Mouse (Mus musculus) bone marrow, adult 2 months (tissue): ENCODE results near the gene Hba-x. TPM values are rescaled to one million over a fixed set of nuclear protein-coding genes. Genes with fewer than 3 reads are reported as not detected.
A peak's percentile ranks its signal among the peaks of the same experiment; 100 is the strongest.

Experiments used
- H3K27ac ChIP-seq: fragments of 200-500 bp; 2 replicates; pipeline ENCODE4 v1.5.1; 2012; ENCODE audit warnings: low read depth, mild to moderate bottlenecking, control low read depth, inconsistent platforms, low read length; ENCODE audit not compliant: control insufficient read depth, poor library complexity, insufficient read depth
- H3K4me1 ChIP-seq: fragments of 200-500 bp; 2 replicates; pipeline ENCODE4 v1.6.1; 2011; ENCODE audit warnings: low read length; ENCODE audit not compliant: control insufficient read depth, insufficient read depth
- H3K4me3 ChIP-seq: fragments of 200-500 bp; replicated peaks from 2 replicates; pipeline ENCODE3; 2011; ENCODE audit warnings: mild to moderate bottlenecking, low read depth, low read length, control low read depth; ENCODE audit not compliant: control insufficient read depth
- CTCF ChIP-seq: fragments of 200-500 bp; IDR thresholded peaks from 2 replicates; pipeline ENCODE4 v1.5.1; 2011; ENCODE audit warnings: low read length, control low read depth; ENCODE audit not compliant: control insufficient read depth, insufficient read depth
- POLR2A ChIP-seq: fragments of 200-500 bp; IDR thresholded peaks from 2 replicates; pipeline ENCODE4 v1.6.1; 2011; ENCODE audit warnings: low read depth, mild to moderate bottlenecking, control low read depth, low read length, borderline replicate concordance; ENCODE audit not compliant: control insufficient read depth
- WGBS: fragments of 180-500 bp; shearing (Covaris S2); methylation state at CpG from one replicate; pipeline ENCODE4 v1.1.7; 2018; 5-methylcytosine and 5-hydroxymethylcytosine counted together
- polyA plus RNA-seq: library from polyadenylated mRNA; stranded (reverse); fragments of >200 nt; gene quantifications from 2 replicates; pipeline ENCODE4 v1.2.4, GENCODE M21; 2011; ENCODE audit warnings: low replicate concordance; ENCODE audit not compliant: missing spikeins, insufficient read depth, insufficient read length

Gene Hba-x
- polyA plus RNA-seq, 1 experiment: 2.6 TPM

DNA sequence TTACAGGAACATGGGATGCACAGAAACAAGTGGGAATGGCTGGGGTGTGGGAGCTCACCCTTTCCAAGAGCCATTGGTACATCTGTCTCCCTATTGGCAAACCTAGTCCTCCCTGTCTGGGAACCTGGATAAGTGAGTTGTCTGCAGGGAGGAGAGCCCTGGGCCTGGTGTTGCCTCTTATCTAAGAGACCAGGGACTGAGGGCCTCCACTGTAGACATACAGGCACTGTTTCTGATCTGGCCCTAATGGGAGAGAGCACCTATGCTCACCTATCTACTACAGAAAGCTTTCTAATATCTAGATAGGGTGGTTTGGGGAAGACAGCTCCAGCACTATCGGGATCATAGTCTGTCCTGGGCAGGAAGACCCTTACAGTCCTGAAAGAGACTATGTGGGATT, 20.1 kb upstream of the Hba-x start:
- TF ChIP-seq CTCF (no peak), POLR2A (no peak)
- Histone ChIP-seq H3K4me1 (peaks cover 5% of the 10 kb centered on the region), H3K4me3 (no peak overlapping the region), H3K27ac (peak overlapping the region; percentile 95)
- WGBS: 51% methylated on average over 1 of the region's 1 CpGs

DNA sequence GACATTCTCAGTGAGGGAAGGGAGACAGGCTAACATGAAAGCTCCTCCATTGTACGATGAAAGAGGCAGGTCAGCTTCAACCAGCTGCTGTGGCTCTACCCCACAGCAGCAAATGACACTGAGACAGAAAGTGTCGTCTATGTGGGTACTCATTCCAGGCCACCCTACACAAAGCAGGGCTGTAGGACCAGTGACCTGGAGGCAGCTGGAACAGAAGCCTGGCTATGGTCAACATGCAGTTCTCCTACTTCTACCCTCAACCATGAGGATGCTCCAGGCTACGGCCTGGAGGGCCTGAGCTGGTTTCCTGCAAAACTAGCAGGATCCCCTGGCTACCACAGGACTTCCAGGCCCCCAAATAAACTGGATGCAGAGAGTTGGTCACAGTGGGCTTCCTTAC, 19.6 kb upstream of the Hba-x start:
- no peak for TF ChIP-seq POLR2A
- TF ChIP-seq CTCF: no peak
- 72% methylated on average over 3 of the region's 3 CpGs for WGBS
- H3K4me3 ChIP-seq: no peak overlapping the region

DNA sequence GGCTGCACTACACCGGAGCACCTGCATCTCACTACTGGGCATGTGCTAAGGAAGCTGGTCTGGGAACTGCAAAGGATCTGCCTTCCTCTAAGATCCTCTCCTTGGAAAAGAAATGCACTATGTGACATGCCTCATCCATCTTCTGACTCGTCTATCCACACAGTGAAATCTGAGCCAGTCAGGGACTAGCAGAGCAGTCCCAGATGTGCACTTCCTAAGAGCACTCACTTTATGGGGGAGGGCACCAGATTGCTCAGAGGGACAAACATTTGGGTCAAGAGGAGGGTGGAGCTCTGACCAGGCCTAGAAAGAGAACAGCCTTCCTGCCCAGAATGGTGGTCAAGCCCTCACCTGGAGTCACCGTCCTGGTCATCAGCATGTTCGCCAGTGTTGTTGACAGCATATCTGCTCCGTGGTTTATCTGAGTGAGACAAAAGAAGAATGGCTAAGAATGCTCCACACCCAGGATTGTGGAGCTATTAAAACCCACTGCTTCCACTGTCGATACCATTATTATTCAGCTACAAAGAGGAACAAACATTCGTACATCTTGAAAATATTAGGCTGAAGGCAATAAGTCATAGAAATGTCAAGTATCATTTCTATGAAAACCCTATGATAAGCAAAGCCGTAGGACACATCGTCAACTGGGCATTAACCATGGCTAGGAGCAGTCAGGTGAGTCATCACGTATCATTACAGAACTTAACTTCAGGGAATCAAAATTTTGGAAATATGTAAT, 13.4 kb upstream of the Hba-x start:
- H3K27ac ChIP-seq: no peak overlapping the region; the same call in 1 of the 2 replicates
- TF ChIP-seq POLR2A (no peak), CTCF (no peak)
- WGBS: 87% methylated on average over 10 of the region's 10 CpGs
- H3K4me1 ChIP-seq: no peaks in the 10 kb centered on the region; the same call in 1 of the 2 replicates
- no peak overlapping the region for H3K4me3 ChIP-seq

More for the DNA sequence above, 19.6 kb upstream of the Hba-x start:
- Histone ChIP-seq H3K4me1 (peaks cover 5% of the 10 kb centered on the region), H3K27ac (peak overlapping the region; percentile 95)

DNA sequence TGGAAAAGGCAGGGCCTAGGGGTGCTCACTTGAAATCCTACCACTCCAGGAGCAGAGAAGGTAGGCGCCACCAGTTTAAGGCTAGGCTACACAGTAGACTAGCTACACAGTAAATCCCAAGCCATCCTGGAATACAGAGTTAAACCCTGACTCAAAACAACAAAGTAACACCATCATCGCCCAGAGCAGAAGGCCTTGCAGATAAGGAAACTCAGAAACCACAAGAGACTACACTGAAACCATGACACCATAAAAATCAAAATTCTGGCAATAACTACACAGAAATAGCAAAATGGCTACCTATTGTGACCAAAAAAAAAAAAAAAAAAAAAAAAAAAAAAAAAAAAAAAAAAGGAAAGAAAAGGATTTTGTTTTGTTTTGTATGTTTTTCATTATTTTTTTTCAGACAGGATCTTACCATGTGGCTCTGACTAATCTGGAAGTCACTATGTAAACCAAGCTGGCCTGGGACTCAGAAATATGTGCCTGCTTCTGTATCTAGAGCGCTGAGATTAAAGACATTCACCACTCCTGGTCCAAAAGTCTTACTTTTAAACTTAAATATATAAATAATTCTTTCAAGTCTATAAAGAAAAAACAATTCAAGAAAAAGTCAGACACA, 11.0 kb upstream of the Hba-x start:
- TF ChIP-seq CTCF (no peak), POLR2A (no peak)
- Histone ChIP-seq H3K27ac (peak overlapping the region; percentile 73; the same call in 1 of the 2 replicates), H3K4me3 (no peak overlapping the region), H3K4me1 (no peaks in the 10 kb centered on the region; the same call in 1 of the 2 replicates)
- WGBS: 57% methylated on average over 3 of the region's 3 CpGs

- Histone ChIP-seq H3K27ac (peak overlapping the region; percentile 36), H3K4me3 (no peak overlapping the region)
Observed at GRCm38 (mm10) chr11:32266194-32266593, 10.0 kb upstream of the Hba-x start.

GRCm38 (mm10) chr11:32266776-32267175, 9.4 kb upstream of the Hba-x start:
- peak overlapping the region; percentile 96 for H3K27ac ChIP-seq
- TF ChIP-seq POLR2A: no peak
- no peak for TF ChIP-seq CTCF
- H3K4me3 ChIP-seq: peak overlapping the region; percentile 94
- peaks cover 3% of the 10 kb centered on the region for H3K4me1 ChIP-seq
- 27% methylated on average over 6 of the region's 6 CpGs for WGBS

More at GRCm38 (mm10) chr11:32266194-32266593, 10.0 kb upstream of the Hba-x start:
- 91% methylated on average over 6 of the region's 6 CpGs for WGBS
- peaks cover under 1% of the 10 kb centered on the region; the same call in 1 of the 2 replicates for H3K4me1 ChIP-seq
- TF ChIP-seq POLR2A: no peak
- no peak for TF ChIP-seq CTCF

DNA sequence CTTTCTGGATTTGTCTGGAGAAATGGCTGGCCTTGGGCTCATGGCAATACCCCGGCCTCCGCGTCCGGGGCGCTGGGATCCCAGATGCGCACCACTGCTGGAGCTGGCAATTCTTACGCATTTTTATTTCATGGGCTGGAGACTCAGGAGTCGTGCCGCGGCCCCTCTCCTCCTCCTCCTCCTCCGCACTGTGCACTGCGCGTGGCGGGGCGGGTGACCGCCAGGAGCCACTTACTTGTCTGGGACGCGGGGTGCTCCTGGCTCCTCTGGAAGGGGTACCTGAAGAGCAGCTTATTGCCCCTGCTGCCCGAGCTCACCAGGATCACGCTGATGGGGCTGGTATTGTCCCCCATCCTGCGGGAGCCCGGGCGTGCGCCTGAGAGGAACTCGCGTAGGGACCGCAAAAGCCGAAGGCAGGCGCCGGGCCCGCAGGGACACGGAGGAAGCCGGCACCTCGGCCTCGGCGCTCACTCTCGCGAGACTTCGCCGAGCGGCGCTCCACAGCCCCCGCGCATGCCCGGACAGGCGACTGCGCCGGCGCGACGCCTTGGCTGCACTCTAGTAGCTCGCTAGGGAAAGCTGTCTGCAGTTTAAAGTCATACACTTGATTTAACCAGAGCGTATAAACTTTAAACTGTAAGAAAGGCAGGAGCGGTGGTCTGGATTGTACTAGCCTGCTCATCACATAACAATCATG, 8.9 kb upstream of the Hba-x start, which contains the start of gene Nprl3:
Gene Nprl3, minus strand, starts transcription at position 520 of the 697 bp plus-strand sequence.
- H3K4me3 ChIP-seq: peak within 1 kb of the TSS; percentile 94
- H3K4me1 ChIP-seq: peaks cover 3% of the 10 kb centered on the region
- peak; percentile 93; the same call in 1 of the 2 replicates for TF ChIP-seq POLR2A
- TF ChIP-seq CTCF: no peak
- peak within 1 kb of the TSS; percentile 96 for H3K27ac ChIP-seq
- WGBS: under 1% methylated on average over 54 of the region's 54 CpGs

DNA sequence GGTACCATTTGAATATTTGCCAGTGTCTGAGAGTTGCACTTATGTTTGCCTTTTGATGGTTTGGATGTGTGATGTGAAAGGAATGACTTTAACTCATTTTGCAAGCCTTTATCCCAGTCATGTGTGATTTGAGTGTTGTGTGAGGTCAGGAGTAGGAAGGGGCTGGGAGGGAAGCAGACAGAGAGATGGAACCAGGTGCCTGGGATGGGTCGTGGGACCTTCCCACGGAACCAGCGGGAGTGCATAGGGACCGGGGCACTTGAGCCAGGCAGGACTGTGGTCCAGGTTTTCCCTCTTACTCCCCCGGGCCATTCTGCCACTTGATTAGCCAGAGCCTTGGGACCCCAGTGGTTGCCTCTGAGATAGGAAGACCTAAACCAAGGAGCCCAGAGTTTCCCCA, 8.2 kb upstream of the Hba-x start:
- WGBS: 25% methylated on average over 5 of the region's 5 CpGs
- peak overlapping the region; percentile 4 for H3K4me3 ChIP-seq
- peak overlapping the region; percentile 96 for H3K27ac ChIP-seq
- peaks cover 3% of the 10 kb centered on the region for H3K4me1 ChIP-seq
- no peak for TF ChIP-seq POLR2A
- no peak for TF ChIP-seq CTCF
